Mouse (Mus musculus) brain, embryonic 14.5 days (tissue): Measurements from ENCODE around the gene Fopnl.

Source experiments
- CTCF ChIP-seq: fragments of 200-500 bp; IDR thresholded peaks from 2 replicates; pipeline ENCODE4 v1.5.1; 2012; ENCODE audit warnings: inconsistent platforms, mild to moderate bottlenecking, moderate library complexity, borderline replicate concordance; ENCODE audit not compliant: insufficient read depth, insufficient read length; ENCODE audit errors: extremely low read depth
- POLR2A ChIP-seq: fragments of 200-500 bp; IDR thresholded peaks from 2 replicates; pipeline ENCODE4 v1.6.1; 2012; ENCODE audit warnings: mild to moderate bottlenecking, inconsistent platforms, borderline replicate concordance; ENCODE audit not compliant: poor library complexity, insufficient read depth, insufficient read length, severe bottlenecking; ENCODE audit errors: extremely low read depth

GRCm38 (mm10) chr16:14366017-14366416, 48.8 kb upstream of the Fopnl start:
- TF ChIP-seq POLR2A: no peak
- TF ChIP-seq CTCF: no peak
